8 mouse cellular contexts compared by ENCODE assay signal in the genomic region with DNA sequence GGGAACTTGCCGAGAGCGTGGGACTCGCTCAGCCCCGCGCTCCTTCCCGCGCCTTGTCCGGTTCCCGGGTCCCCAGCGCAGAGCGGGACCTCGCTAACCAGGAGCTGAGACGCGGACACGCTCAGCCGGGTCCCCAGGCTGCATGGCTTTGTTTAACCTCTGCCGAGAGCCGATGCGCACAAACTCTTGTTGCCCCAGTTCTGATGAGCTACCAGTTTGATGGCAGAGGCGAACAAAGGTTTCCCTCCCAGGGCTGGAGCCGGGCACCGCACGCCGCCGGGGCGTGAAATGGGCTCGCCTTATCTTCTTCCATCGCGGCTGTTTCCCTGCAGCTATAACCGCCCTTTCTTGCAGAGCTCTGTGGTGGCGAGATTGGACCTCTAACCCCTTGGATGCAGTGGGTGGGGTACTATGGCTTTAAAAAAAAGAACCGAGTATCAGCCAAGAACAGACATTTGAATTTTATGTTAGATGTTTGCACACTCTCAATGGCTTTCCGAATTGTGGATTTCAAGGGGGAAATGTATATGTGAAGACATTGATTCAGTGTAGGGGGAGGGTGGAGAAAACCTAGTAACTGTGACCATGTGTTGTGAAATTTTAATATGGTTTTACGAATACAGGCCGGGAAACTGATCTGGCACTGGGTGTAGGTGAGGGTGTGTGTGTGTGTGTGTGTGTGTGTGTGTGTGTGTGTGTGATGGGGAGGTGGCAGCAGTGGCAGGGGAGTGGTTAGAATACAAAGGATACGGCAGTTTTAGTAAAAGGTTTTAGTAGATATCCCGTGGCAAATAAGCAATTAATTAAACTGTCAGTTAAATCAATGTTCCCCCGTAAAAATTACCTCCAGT. TPM values are rescaled to one million over a fixed set of nuclear protein-coding genes. Genes with fewer than 3 reads are reported as not detected.
DNase-seq lines count a peak whose midpoint lies in the region; ATAC-seq and TF ChIP-seq lines count a peak whose summit lies in the region.

No protein-coding gene starts in this region.

- peak overlapping the region; percentile 92 for H3K9ac ChIP-seq in embryonic facial prominence, embryonic 13.5 days
- H3K9ac ChIP-seq in liver, embryonic 11.5 days (ENCODE audit: low read depth, low read length): peak overlapping the region; percentile 96
- peak overlapping the region; percentile 98 for H3K9ac ChIP-seq in neural tube, embryonic 12.5 days

- peak overlapping the region; percentile 17 for H3K4me3 ChIP-seq in lung, adult 2 months (replicated peaks; ENCODE audit: extremely low read depth, low read depth, low read length)
- peak overlapping the region; percentile 79 for H3K4me3 ChIP-seq in embryonic facial prominence, embryonic 13.5 days
- peak overlapping the region; percentile 88 for H3K4me3 ChIP-seq in hindbrain, embryonic 10.5 days
- peak overlapping the region; percentile 82 for H3K4me3 ChIP-seq in liver, embryonic 11.5 days (ENCODE audit: low read depth, low read length)
- H3K4me3 ChIP-seq in neural tube, embryonic 12.5 days: peak overlapping the region; percentile 81

- no peak for TF ChIP-seq POLR2A in lung, adult 2 months (IDR thresholded peaks at IDR 0.05; ENCODE audit: borderline replicate concordance, extremely low read depth, low read depth, low read length)

- peak overlapping the region; percentile 87 for H3K27ac ChIP-seq in embryonic facial prominence, embryonic 13.5 days
- peak overlapping the region; percentile 98 for H3K27ac ChIP-seq in hindbrain, embryonic 10.5 days
- peak overlapping the region; percentile 90 for H3K27ac ChIP-seq in liver, embryonic 11.5 days (ENCODE audit: low read depth, low read length)
- H3K27ac ChIP-seq in neural tube, embryonic 12.5 days: peak overlapping the region; percentile 97

- ATAC-seq in embryonic facial prominence, embryonic 13.5 days (ENCODE audit: insufficient number of reproducible peaks, insufficient read depth, low FRiP score, low TSS enrichment, low read depth): peak; percentile 62
- ATAC-seq in liver, embryonic 11.5 days (replicated peaks; ENCODE audit: low FRiP score): peak; percentile 93
- peak; percentile 84 for ATAC-seq in neural tube, embryonic 12.5 days (ENCODE audit: low FRiP score, low read depth)

- DNase-seq in lung, adult 2 months: peak; percentile 9
- no peak for DNase-seq in lung, adult 18-20 months
- peak; percentile 41 to 57 for DNase-seq in adrenal gland, postnatal 36 days
- DNase-seq in hindbrain, embryonic 10.5 days (ENCODE audit: low spot score): peak; percentile 81
- DNase-seq in liver, embryonic 11.5 days (ENCODE audit: low spot score): no peak
- DNase-seq in gastrocnemius, adult 8-10 months (ENCODE audit: low spot score in 2 of 2): no peak

- H3K4me1 ChIP-seq in lung, adult 2 months (ENCODE audit: control insufficient read depth, insufficient read depth, low read length): no peaks in the 10 kb centered on the region
- 0 out of 2 replicates have a peak, but pooled peaks cover 9% of the 10 kb centered on the region for H3K4me1 ChIP-seq in embryonic facial prominence, embryonic 13.5 days
- H3K4me1 ChIP-seq in hindbrain, embryonic 10.5 days (replicated peaks): peaks cover 38% of the 10 kb centered on the region
- peaks cover 20% of the 10 kb centered on the region for H3K4me1 ChIP-seq in liver, embryonic 11.5 days (replicated peaks; ENCODE audit: control insufficient read depth, insufficient read depth, low read length)
- H3K4me1 ChIP-seq in neural tube, embryonic 12.5 days: peaks cover 28% of the 10 kb centered on the region

- no peaks in the 10 kb centered on the region for H3K9me3 ChIP-seq in embryonic facial prominence, embryonic 13.5 days
- H3K9me3 ChIP-seq in hindbrain, embryonic 10.5 days: no peaks in the 10 kb centered on the region
- no peaks in the 10 kb centered on the region for H3K9me3 ChIP-seq in liver, embryonic 11.5 days (ENCODE audit: control insufficient read depth, low read length)
- no peaks in the 10 kb centered on the region for H3K9me3 ChIP-seq in neural tube, embryonic 12.5 days

- no peak for TF ChIP-seq CTCF in lung, adult 2 months (IDR thresholded peaks at IDR 0.05; ENCODE audit: insufficient read depth, low read length)

- 4% methylated on average over 38 of the region's 38 CpGs for WGBS in lung, adult 2 months
- 1% methylated on average over 38 of the region's 38 CpGs for WGBS in embryonic facial prominence, embryonic 13.5 days
- WGBS in hindbrain, embryonic 10.5 days: 2% methylated on average over 38 of the region's 38 CpGs
- 3% methylated on average over 38 of the region's 38 CpGs for WGBS in liver, embryonic 11.5 days
- WGBS in neural tube, embryonic 12.5 days: under 1% methylated on average over 38 of the region's 38 CpGs

- no peaks in the 10 kb centered on the region for H3K36me3 ChIP-seq in embryonic facial prominence, embryonic 13.5 days
- H3K36me3 ChIP-seq in hindbrain, embryonic 10.5 days: peaks cover 8% of the 10 kb centered on the region; the same call in 1 of the 2 replicates
- H3K36me3 ChIP-seq in liver, embryonic 11.5 days (ENCODE audit: control insufficient read depth, insufficient read depth, low read length): no peaks in the 10 kb centered on the region
- H3K36me3 ChIP-seq in neural tube, embryonic 12.5 days: no peaks in the 10 kb centered on the region

- no peaks in the 10 kb centered on the region for H3K27me3 ChIP-seq in embryonic facial prominence, embryonic 13.5 days
- H3K27me3 ChIP-seq in hindbrain, embryonic 10.5 days (ENCODE audit: insufficient read depth, poor library complexity, severe bottlenecking): no peaks in the 10 kb centered on the region
- H3K27me3 ChIP-seq in liver, embryonic 11.5 days (replicated peaks; ENCODE audit: control insufficient read depth, insufficient read depth, low read length): no peaks in the 10 kb centered on the region
- H3K27me3 ChIP-seq in neural tube, embryonic 12.5 days (replicated peaks): no peaks in the 10 kb centered on the region

- peak overlapping the region; percentile 91 for H3K4me2 ChIP-seq in embryonic facial prominence, embryonic 13.5 days
- H3K4me2 ChIP-seq in liver, embryonic 11.5 days: peak overlapping the region; percentile 72
- H3K4me2 ChIP-seq in neural tube, embryonic 12.5 days (replicated peaks): peak overlapping the region; percentile 76

RNA-seq across cellular contexts. Expression of gene C530008M17Rik, which starts 2.0 kb away (rescaled TPM):
- polyA plus RNA-seq in lung, adult 2 months (2012; rRNA removed): 4.9 and 6.0 TPM in 2 replicates
- 10 to 100 TPM in 1 of 2 experiments, 1 to 10 TPM in 1; 6.4 to 15.6 TPM for total RNA-seq in adrenal gland, postnatal 36 days (2021)
- polyA plus RNA-seq in embryonic facial prominence, embryonic 13.5 days (2015; fragmentation: Nextera tagmentation; extraction: Ambion mirVana): 20.3 and 26.1 TPM in 2 replicates
- polyA plus RNA-seq in hindbrain, embryonic 10.5 days (2016; fragmentation: Nextera tagmentation; extraction: Ambion mirVana): 43.8 and 55.9 TPM in 2 replicates
- 8.9 and 10.8 TPM in 2 replicates for polyA plus RNA-seq in liver, embryonic 11.5 days (2014; fragmentation: Nextera tagmentation; extraction: Ambion mirVana)
- polyA plus RNA-seq in neural tube, embryonic 12.5 days (2016; fragmentation: Nextera tagmentation; extraction: Ambion mirVana): 72.6 and 96.6 TPM in 2 replicates
- 1 to 10 TPM; 1.4 to 2.1 (median 1.9) TPM for total RNA-seq in gastrocnemius, adult 8-10 months (2022)

Comparison
In these comparisons a context has a peak if more than half of its experiments do, and no peak if none do; other contexts are left out.
1. DNase-seq: peak in lung, adult 2 months (single experiment), adrenal gland, postnatal 36 days (2 of 2) and hindbrain, embryonic 10.5 days (single experiment); none in lung, adult 18-20 months (0 of 2), liver, embryonic 11.5 days (single experiment) and gastrocnemius, adult 8-10 months (0 of 2).
2. H3K4me3 ChIP-seq: peak in every context shown above with its lines; median percentile 88 in hindbrain, embryonic 10.5 days; 82 in liver, embryonic 11.5 days; 81 in neural tube, embryonic 12.5 days; 79 in embryonic facial prominence, embryonic 13.5 days; 17 in lung, adult 2 months.
3. Peak in every context shown above with its lines, with median percentiles within 50 percentile points of each other: ATAC-seq, H3K27ac ChIP-seq, H3K4me2 ChIP-seq and H3K9ac ChIP-seq.